Mouse (Mus musculus) left cerebral cortex, postnatal 10 days (tissue): ENCODE measurements around the gene Mesd. TPM values are rescaled to one million over a fixed set of nuclear protein-coding genes. Genes with fewer than 3 reads are reported as not detected.

ENCODE experiments used
- DNase-seq, 2 experiments: peaks; one replicate each; pipeline ENCODE4 v3.0.0; 2021 to 2022; ENCODE audit warnings: low spot score in 2 of 2, mixed read lengths in 1 of 2; ENCODE audit errors: extremely low spot score in 1 of 2
- intact Hi-C: fragments of 180-260 bp; cut with DNase I; formaldehyde crosslinking; loops from one replicate; pipeline ENCODE4 v1.15.1; 2025
- total RNA-seq, 2 experiments: library from RNA; stranded (reverse); gene quantifications; 2 replicates each; pipeline ENCODE4 v1.2.3; 2021

The Mesd gene
- total RNA-seq, 2 experiments from 2014 or later = 56.6 to 74.9 TPM

DNA sequence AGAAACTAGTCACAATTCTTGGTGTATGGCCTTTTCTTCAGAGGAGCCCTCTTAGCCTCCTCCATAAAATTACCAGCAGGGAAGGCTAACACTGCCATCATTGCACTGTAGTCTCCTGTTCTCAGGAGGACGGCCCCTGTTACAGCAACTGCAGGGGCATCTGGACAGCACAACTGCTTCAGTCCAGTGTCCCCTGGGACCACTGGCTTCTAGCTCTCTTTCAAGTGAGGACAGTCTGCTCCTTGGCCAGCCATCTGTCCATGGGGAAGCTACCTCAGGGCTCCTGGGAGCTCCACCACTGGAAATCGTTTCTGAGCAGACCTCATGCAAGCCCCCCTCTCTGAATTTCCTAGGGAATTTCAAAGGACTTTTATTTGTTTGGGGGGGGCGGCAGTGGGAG lies 16.3 kb downstream of the Mesd start:
- intact Hi-C loops = no loop called here

DNA sequence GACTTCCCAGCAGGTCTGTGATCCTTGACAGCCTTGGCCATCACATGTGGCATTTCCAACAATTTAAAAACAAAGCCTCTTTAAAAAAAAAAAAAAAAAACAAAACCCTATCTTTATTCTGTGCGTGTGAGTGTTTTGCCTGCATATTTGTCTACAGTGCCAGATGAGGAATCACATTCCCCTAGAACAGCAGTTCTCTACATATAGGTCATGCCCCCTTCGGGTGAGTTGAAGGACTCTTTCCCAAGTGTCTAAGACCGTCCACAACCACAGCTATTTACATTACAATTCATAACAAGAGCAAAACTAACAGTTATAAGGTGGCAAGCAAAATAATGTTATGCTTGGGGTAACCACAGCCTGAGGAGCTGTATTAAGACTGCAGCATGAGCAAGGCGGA lies 17.2 kb downstream of the Mesd start:
- intact Hi-C loops = no loop called here
- DNase-seq = no peak

More for the DNA sequence above, 16.3 kb downstream of the Mesd start:
- no peak for DNase-seq

DNA sequence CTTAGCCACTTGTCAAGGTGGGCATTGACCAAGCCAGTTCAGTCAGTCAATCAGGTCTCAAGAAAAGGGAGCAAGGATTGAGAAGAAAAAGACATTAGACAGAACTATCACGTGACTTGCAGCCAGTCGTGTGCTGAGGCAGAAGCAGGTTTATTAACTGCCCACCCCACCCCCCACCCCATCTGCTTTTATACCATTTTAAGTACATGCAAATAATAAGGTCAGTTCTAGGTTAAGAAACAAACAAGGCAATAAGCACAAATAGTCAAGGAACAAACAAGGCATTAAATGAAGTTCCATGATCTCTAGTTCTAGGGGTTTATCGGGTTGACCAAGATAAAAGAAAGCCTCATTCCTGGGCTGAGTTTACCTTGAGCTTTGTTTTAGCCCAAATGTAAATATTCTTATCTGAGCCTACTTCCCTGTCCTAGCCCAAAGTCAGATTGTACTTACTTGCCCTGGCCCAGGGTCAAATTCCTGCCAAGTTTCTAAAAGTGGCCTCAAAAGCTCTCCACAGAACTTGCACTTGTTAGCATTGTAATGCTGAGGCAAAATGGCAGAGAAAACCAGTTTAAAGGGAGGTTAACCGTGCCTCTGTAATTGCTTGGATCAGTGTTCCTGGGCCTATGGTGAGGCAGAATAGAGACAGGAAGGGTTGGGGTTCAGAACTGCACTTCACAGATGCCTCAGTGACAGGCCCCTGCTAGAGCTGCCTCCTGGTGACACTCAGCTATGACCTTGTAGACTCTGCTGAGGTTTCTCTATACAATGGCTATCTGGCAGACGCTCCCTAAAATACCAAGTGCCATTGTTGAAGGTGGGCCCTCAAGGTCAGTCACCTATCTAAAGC lies 18.3 kb downstream of the Mesd start:
- no peak for DNase-seq
- intact Hi-C loops = no loop called here

DNA sequence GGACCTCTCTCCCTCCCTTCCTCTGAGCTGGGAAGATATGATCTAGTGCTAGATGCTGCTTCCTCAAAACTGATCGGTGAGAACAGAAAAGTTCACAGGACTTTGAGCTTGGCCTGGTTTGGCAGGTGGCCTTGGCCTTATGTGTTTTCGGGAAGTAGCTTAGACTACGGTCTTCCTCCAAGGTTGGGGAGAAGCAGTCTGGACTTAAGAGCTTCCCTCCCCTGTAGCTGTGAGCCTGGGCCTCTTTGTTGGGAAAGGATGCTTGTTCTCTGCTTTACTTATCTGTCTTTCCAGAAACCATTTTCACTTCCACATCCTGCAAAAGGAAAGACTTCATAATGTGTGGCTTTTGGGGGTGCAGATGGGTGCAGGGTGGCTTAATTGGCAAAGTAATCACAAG lies 20.6 kb downstream of the Mesd start:
- intact Hi-C loops = no loop called here

DNA sequence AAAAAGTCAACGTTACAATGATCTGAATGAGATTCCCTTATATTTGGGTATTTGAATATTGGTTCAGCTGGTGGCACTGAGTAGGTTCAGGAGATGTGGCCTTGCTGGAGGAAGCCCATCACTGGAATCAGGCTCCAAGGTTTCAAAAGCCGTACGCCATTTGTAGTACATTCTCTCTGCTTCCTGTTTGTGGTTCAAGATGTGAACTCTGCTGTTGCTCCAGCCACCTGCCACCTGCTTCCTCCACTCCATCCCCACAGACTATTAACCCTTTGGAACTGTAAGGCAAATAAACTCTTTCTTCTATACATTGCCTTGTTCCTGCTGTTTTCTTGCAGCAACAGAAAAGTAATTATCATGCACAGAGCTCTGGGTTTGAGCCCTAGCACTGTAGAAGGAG lies 27.6 kb downstream of the Mesd start:
- DNase-seq = no peak
- intact Hi-C loops = loop anchor here (5.0 kb wide), 3 partner anchors 175 to 445 kb away; partner anchors contain the start of gene Cemip

More for the DNA sequence above, 20.6 kb downstream of the Mesd start:
- DNase-seq = no peak

DNA sequence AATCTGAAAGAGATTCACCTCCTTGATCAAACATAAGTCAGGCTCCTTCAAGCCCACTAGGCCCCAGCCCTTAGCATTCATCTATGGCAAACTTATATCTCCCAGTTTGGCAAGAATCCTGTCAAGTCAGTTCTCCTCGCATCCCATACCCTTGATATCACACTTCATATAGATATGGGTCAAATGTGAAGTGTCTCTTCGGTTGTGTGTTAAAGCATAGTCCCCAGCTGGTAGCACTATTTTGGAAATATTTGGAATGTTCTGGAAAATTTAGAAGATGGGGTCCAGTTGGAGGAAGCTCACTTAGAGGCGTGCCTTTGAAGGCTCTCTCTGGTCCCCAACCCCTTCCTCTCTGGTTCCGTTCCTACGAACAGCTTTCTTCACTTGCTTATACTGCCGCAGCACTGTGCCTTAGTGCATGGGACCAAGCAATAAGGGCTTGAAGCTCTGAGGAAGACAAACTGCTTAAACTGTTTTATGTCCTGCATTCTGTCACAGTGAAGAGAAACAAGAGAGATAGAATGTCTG lies 29.2 kb downstream of the Mesd start:
- DNase-seq = no peak
- intact Hi-C loops = loop anchor here (5.0 kb wide), 3 partner anchors 174 to 444 kb away; partner anchors contain the start of gene Cemip

DNA sequence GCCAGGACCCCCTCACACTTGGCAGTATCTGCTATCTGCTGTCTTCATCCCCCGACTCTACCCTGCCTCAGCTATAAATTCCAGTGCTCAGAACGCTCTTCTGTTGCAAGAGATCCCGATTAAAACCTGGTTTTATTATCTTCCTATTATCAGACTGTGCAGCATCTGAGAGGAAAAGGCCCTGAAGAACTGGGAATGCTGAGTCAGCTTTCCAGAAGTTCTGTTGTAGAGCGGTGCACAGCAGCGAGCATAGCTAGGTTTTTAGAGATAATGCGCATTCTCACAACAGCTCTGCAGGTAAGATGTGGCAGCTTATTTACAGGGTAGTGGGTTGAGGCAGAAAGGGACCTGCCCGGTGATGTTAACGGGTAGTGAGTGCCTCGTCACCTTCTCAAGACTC lies 29.7 kb downstream of the Mesd start:
- intact Hi-C loops = loop anchor here (5.0 kb wide), 3 partner anchors 173 to 443 kb away; partner anchors contain the start of gene Cemip
- DNase-seq = no peak

DNA sequence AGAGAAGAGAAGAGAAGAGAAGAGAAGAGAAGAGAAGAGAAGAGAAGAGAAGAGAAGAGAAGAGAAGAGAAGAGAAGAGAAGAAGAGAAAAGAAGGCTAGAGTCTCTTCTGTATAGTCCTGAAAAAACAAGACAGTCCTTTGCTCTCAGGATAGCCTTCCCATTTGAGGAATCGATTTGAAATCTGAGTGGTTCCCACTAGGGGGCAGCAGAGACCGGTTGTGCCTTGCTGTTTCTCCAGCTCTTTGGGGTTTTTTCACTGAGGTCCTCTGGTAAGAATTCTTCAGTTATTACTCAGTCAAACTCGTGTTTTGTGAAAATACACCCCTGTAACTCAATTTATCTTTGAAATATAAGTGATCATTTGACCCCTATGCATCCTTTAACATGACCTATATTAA lies 30.3 kb downstream of the Mesd start:
- DNase-seq = peak; percentile 73 to 84
- intact Hi-C loops = loop anchor here (5.0 kb wide), 3 partner anchors 173 to 443 kb away; partner anchors contain the start of gene Cemip

DNA sequence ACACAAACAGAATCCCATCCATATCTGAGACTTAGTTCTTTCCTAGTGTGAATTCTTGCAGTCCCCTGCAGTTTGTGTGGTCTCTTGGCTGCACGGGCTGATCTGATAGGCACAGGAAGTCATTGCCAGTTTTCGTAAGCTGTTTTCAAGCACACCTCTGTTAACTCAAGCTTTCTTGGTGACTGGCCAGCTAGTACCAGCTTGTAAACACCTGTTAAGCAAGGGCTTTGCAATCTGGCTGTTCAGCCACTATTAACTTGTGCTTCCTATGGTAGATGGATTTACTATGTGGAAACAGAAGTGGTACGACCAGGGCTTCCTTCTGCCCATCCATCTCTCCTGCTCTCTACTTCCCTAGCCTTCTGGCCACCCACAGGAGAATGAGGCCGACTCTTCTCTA lies 36.0 kb downstream of the Mesd start:
- DNase-seq = no peak
- intact Hi-C loops = no loop called here

DNA sequence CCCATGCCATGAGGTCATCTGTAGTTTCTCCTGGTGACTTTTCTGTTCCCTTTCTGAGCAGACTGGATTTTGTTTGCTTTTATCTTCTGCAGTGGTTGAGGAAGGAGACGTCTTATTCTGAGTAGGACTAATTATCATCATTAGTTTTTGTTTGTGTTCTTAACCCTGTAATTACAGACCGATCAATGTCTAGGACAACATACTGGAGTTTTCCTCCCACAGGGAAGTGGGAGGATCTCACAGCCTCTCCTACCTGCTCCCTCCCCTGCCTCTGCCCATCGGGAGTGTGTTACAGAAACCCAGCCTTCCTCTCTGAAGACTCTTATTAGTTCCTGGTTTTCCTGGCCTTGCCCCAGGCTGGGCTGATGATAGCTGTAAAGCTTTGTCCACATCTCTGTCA lies 37.4 kb downstream of the Mesd start:
- no peak for DNase-seq
- intact Hi-C loops = no loop called here

DNA sequence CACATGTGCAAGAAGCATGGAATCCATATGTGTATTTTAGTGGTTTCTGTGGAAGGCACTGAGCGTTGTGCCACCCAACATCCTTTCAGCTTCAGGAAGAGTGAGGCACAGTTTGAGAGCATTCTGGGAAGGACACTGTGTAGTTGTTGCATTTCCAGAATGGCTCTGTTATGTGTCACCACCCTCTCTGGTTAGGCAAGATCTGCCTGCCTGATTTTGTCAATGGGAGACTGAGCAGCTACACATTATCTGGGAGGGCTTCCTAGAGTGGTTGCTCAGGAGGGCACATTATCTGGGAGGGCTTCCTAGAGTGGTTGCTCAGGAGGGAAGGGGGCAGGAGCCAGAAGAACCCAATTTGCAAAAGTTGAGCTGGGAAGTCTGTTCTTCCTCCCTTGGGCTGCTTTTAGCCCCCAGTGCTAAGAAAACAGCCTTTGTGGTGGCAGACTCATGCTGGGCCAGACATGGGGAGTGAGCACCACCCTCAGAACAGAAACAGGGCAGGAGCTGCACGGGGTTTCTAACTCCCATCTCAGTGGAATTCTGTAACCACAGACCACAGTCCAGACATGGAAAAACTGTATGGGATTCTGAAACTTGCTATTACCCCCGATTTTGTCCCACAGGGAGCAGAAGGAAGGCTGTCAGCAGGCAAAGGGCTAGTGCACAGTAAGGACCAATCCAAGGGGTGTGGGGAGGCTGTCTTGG lies 54.9 kb downstream of the Mesd start:
- no peak for DNase-seq
- intact Hi-C loops = no loop called here

DNA sequence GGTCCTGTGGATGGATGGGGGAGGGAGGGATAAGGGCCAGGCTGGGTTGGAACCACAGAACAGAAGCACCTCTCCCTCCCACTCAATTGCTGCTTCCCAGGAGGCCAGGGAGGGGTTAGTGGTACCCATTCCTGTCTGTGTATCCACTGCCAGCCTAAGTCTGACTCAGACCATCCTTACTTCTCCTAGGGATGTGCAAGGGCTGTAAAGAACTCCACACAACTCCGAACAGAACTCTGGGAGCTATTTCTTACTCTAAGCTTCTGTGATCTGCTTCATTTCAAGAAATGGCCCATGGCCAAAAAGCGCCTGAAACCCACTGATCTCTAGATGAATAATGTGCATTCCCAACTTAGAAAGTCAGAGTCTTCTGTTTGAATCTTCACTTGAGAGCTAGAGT lies 55.9 kb downstream of the Mesd start:
- no peak for DNase-seq
- intact Hi-C loops = no loop called here

DNA sequence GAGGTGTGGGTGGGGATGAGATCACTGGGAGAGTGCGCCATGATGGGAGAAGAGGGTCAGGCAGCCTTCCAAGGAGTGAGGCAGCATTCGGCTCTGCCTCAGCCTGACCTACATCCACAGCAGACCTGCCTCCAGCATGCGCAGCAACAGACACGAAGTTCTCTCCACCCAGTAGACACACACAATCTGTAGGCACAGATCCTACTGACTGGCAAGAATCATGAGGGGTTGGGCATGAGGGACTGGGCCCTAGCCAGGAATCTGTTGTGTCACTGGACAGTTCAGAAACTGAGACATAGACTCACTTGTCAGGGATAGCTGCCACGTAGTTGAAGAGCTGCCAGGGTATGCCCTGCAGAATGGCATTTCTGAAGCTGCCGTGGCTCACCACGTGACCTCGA lies 57.4 kb downstream of the Mesd start:
- intact Hi-C loops = no loop called here

DNA sequence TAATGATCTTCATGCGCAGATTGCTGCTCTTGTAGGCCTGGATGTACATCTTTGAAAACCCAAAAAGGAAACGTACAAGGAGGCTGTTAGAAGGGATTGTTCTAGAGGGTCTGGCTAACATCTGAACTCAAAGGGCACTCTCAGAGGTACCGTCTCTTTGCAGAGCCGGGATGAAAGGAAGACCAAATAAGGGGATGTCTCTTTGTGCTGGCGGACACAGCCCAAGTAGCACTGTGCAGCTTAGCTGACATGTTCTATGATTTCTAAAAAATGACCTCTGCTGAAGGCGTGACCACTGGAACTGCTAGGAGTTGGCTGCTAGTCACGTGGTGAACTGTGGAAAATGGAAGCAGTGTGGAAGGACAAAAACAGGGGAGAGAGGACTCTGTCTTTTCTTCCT lies 64.5 kb downstream of the Mesd start:
- DNase-seq = no peak
- intact Hi-C loops = no loop called here

More for the DNA sequence above, 57.4 kb downstream of the Mesd start:
- DNase-seq = peak in 1 of 2 experiments; percentile 30

DNA sequence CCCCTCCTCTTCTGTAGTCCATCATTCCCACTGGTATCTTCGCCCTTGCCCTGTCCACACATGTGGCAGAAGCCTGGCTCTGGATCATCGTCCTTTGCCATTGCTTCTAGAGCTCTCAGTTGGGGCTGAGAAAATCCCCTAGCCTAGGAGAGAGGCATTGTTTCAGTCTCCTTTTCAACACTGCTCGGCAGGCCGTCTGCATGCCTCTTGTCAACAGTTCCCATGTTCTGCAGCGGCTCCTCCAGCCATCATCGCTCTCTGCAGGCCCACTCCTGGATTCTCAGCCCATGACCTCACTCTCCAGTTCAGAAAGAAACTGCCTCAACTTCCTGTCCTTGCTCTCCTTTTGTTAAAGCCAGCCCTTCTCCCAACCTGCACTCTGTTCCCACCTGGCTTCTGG lies 65.4 kb downstream of the Mesd start:
- intact Hi-C loops = no loop called here

More for the DNA sequence above, 65.4 kb downstream of the Mesd start:
- DNase-seq = no peak

Other genes starting within 250 kb of the Mesd start
- gene Il16, start 138.7 kb upstream of the Mesd start, total RNA-seq = 1 to 10 TPM; 2.4 to 2.7 TPM
- gene Cfap161, start 89.6 kb upstream of the Mesd start, total RNA-seq = 1 to 10 TPM in 1 of 2 experiments, under 1 TPM in 1; 0.88 to 1.0 TPM
- gene Tlnrd1, start 161 bp upstream of the Mesd start, total RNA-seq = 10 to 100 TPM; 17.2 to 18.6 TPM
- 10 to 100 TPM; 29.6 to 32.6 TPM for gene Cemip, start 202.0 kb downstream of the Mesd start, total RNA-seq